13 mouse cellular contexts compared by ENCODE assay signal in genomic region chr10:21304672-21305632, GRCm38 (mm10). TPM values are rescaled to one million over a fixed set of nuclear protein-coding genes. Genes with fewer than 3 reads are reported as not detected.
A peak's percentile ranks its signal among the peaks of the same experiment; 100 is the strongest.
DNase-seq lines count a peak whose midpoint lies in the region; ATAC-seq and TF ChIP-seq lines count a peak whose summit lies in the region.
"Had no signal": no experiment of that assay in that cellular context is flagged by ENCODE, and none has a peak within 500 bp of the region (broad histone marks: within the 10 kb centered on the region; RNA-seq: fewer than 3 reads in every experiment).

No protein-coding gene starts in this region.

- H3K4me2 ChIP-seq in heart, embryonic 13.5 days, result no peak overlapping the region
- H3K4me2 ChIP-seq in intestine, embryonic 16.5 days (ENCODE audit: low read depth, low read length), result peak overlapping the region; percentile 24; the same call in 1 of the 2 replicates
- H3K4me2 ChIP-seq: forebrain, embryonic 12.5 days had no signal

- peaks cover 64% of the 10 kb centered on the region for H3K36me3 ChIP-seq in heart, embryonic 13.5 days
- H3K36me3 ChIP-seq in intestine, embryonic 16.5 days (ENCODE audit: control insufficient read depth, insufficient read depth, low read length), result peaks cover 9% of the 10 kb centered on the region; the same call in 1 of the 2 replicates
- peaks cover 59% of the 10 kb centered on the region for H3K36me3 ChIP-seq in thymus, adult 2 months (ENCODE audit: control insufficient read depth, insufficient read depth, low read length)

- H3K27ac ChIP-seq in heart, embryonic 13.5 days (replicated peaks), result peak overlapping the region; percentile 42
- H3K27ac ChIP-seq in intestine, embryonic 16.5 days (ENCODE audit: low read length), result peak overlapping the region; percentile 64
- no peak overlapping the region for H3K27ac ChIP-seq in thymus, adult 2 months (ENCODE audit: control insufficient read depth, insufficient read depth, low read length)
- H3K27ac ChIP-seq: forebrain, embryonic 12.5 days; macrophage had no signal

- POLR2A ChIA-PET in Patski (lab: Charles Lee), result no interaction called here

- intact Hi-C loops in heart, postnatal 14 days (cut with DNase I), result no loop called here

- no peaks in the 10 kb centered on the region for H3K9me3 ChIP-seq in heart, embryonic 13.5 days
- no peaks in the 10 kb centered on the region for H3K9me3 ChIP-seq in intestine, embryonic 16.5 days (ENCODE audit: control insufficient read depth, low read length)
- H3K9me3 ChIP-seq: forebrain, embryonic 12.5 days had no signal

- no peak for TF ChIP-seq POLR2A in thymus, adult 2 months (IDR thresholded peaks at IDR 0.05; ENCODE audit: control insufficient read depth, extremely low read depth, insufficient read depth, low read length, poor library complexity)

- DNase-seq in heart, postnatal 14 days, result no peak
- peak; percentile 15 for DNase-seq in Patski (ENCODE audit: low read depth, low spot score)
- DNase-seq in mesoderm, embryonic 11.5 days (ENCODE audit: low read depth, low spot score), result peak; percentile 9
- no peak for DNase-seq in thymus, adult 2 months
- no peak for DNase-seq in testis, postnatal 10 days (ENCODE audit: low spot score)
- DNase-seq: adrenal gland, adult 2 months; cerebellum, adult 2 months; right cerebral cortex, adult 18-20 months had no signal

- 66% methylated on average over 11 of the region's 11 CpGs for WGBS in heart, embryonic 13.5 days
- WGBS in intestine, embryonic 16.5 days, result 48% methylated on average over 11 of the region's 11 CpGs
- 92% methylated on average over 11 of the region's 11 CpGs for WGBS in thymus, adult 2 months

- TF ChIP-seq CTCF in Patski (IDR thresholded peaks at IDR 0.05), result no peak
- no peak for TF ChIP-seq CTCF in thymus, adult 2 months (IDR thresholded peaks at IDR 0.05; ENCODE audit: borderline replicate concordance, control insufficient read depth, extremely low read depth, insufficient read depth, low read length, poor library complexity)

- H3K27me3 ChIP-seq in heart, embryonic 13.5 days (replicated peaks), result no peaks in the 10 kb centered on the region
- H3K27me3 ChIP-seq in Patski, result no peaks in the 10 kb centered on the region
- H3K27me3 ChIP-seq in intestine, embryonic 16.5 days (replicated peaks; ENCODE audit: control insufficient read depth, insufficient read depth, low read length), result no peaks in the 10 kb centered on the region
- H3K27me3 ChIP-seq in thymus, adult 2 months (ENCODE audit: control insufficient read depth, insufficient read depth, low read length), result no peaks in the 10 kb centered on the region
- H3K27me3 ChIP-seq: forebrain, embryonic 12.5 days had no signal

- CTCF ChIA-PET in Patski (lab: Charles Lee), result no interaction called here

- in situ Hi-C loops in Patski (cut with MboI; ENCODE audit: low pct_unique_long_range_greater_than_20kb), result no loop called here

- H3K4me1 ChIP-seq in heart, embryonic 13.5 days, result no peaks in the 10 kb centered on the region
- H3K4me1 ChIP-seq in intestine, embryonic 16.5 days (ENCODE audit: control insufficient read depth, insufficient read depth, low read length), result 0 out of 2 replicates have a peak, but pooled peaks cover 3% of the 10 kb centered on the region
- peaks cover 3% of the 10 kb centered on the region for H3K4me1 ChIP-seq in thymus, adult 2 months (replicated peaks; ENCODE audit: control insufficient read depth, insufficient read depth, low read length)
- H3K4me1 ChIP-seq: forebrain, embryonic 12.5 days had no signal

- H3K4me3 ChIP-seq in heart, embryonic 13.5 days, result no peak overlapping the region
- no peak overlapping the region for H3K4me3 ChIP-seq in intestine, embryonic 16.5 days (ENCODE audit: low read length)
- H3K4me3 ChIP-seq in thymus, adult 2 months (ENCODE audit: control insufficient read depth, insufficient read depth, low read length), result no peak overlapping the region
- H3K4me3 ChIP-seq: forebrain, embryonic 12.5 days had no signal

- H3K9ac ChIP-seq in heart, embryonic 13.5 days, result no peak overlapping the region; the same call in 1 of the 2 replicates
- no peak overlapping the region for H3K9ac ChIP-seq in intestine, embryonic 16.5 days (ENCODE audit: low read depth, low read length)
- H3K9ac ChIP-seq: forebrain, embryonic 12.5 days had no signal

- no peak for ATAC-seq in heart, embryonic 13.5 days (ENCODE audit: extremely low read depth, insufficient number of reproducible peaks, low FRiP score, low TSS enrichment)
- peak; percentile 67 for ATAC-seq in Patski
- peak; percentile 89 for ATAC-seq in intestine, embryonic 16.5 days
- no peak for ATAC-seq in monocyte, adult 5-6 weeks (replicated peaks; ENCODE audit: insufficient number of reproducible peaks, low FRiP score, low TSS enrichment, poor library complexity, severe bottlenecking)

RNA-seq across cellular contexts. Expression of gene Hbs1l, which starts 9.2 kb away (rescaled TPM):
- 61.9 and 67.2 TPM in 2 replicates for polyA plus RNA-seq in heart, embryonic 13.5 days (2015; fragmentation: Nextera tagmentation; extraction: Ambion mirVana)
- total RNA-seq in heart, postnatal 14 days (2021), result 10 to 100 TPM; 63.3 to 64.1 TPM
- polyA plus RNA-seq in Patski (2021), result 64.6 TPM
- 78.7 and 80.0 TPM in 2 replicates for polyA plus RNA-seq in intestine, embryonic 16.5 days (2015; fragmentation: Nextera tagmentation; extraction: Ambion mirVana)
- 27.8 and 33.5 TPM in 2 replicates for polyA plus RNA-seq in thymus, adult 2 months (2012; rRNA removed)
- 104 to 126 TPM (median 115 TPM) in 3 replicates for total RNA-seq in monocyte, adult 5-6 weeks (2017)

Comparison
In these comparisons a context has a peak if more than half of its experiments do, and no peak if none do; other contexts are left out.
1. ATAC-seq: peak in Patski (single experiment) and intestine, embryonic 16.5 days (single experiment); none in heart, embryonic 13.5 days (single experiment) and monocyte, adult 5-6 weeks (single experiment).
2. DNase-seq: peak in Patski (single experiment) and mesoderm, embryonic 11.5 days (single experiment); none in heart, postnatal 14 days (0 of 2), thymus, adult 2 months (single experiment) and testis, postnatal 10 days (single experiment).